In the genomic region with DNA sequence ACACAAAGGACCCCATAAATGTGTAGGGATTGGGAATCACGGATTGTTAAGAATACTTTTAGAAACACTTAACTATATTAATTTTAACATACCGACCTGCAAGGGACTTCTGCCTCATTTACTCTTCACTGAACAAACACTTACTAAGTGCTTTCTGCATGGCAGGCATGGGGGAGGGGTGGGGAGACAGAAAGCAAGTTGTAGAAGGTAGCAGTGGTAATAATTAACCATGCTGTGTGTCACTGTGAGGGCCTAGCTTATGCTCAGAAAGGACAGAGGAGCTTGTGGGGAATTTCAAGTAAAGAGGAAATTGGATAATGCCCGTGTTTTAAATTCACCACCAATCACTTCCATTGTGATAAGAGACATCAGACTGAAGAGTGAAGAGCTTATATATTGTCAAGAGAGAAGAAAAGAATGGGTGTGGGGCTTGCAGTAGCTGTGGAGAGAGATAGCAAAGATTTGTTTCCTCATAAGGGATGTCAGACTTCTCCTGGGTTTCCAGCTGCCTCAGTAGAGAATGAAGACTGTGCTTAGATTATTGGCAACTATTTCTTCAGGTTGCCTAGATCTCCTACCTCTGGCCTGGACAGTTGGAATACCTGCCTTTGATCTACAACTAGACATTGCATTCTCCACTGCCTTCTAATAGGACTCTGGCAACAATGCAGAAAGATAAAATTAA, we compare ENCODE assay signal across 15 mouse cellular contexts.
DNase-seq lines count a peak whose midpoint lies in the region; ATAC-seq and TF ChIP-seq lines count a peak whose summit lies in the region.
"Had no signal": no experiment of that assay in that cellular context is flagged by ENCODE, and none has a peak within 500 bp of the region (broad histone marks: within the 10 kb centered on the region; RNA-seq: fewer than 3 reads in every experiment).

No protein-coding gene starts in this region.

- H3K4me3 ChIP-seq in intestine, embryonic 16.5 days (ENCODE audit: low read length) = no peak overlapping the region
- no peak overlapping the region for H3K4me3 ChIP-seq in kidney, adult 2 months (ENCODE audit: insufficient read depth, low read depth, low read length)
- no peak overlapping the region for H3K4me3 ChIP-seq in stomach, embryonic 14.5 days (ENCODE audit: low read depth, low read length)
- no peak overlapping the region for H3K4me3 ChIP-seq in forebrain, embryonic 16.5 days (replicated peaks; ENCODE audit: low read length)
- H3K4me3 ChIP-seq: erythroblast, embryonic 14.5 days; heart, embryonic 12.5 days; neural tube, embryonic 12.5 days had no signal

- TF ChIP-seq POLR2A in kidney, adult 2 months (IDR thresholded peaks at IDR 0.05; ENCODE audit: low read depth, low read length) = no peak

- 35% methylated on average over 3 of the region's 3 CpGs for WGBS in intestine, embryonic 16.5 days
- WGBS in kidney, adult 2 months = 36% methylated on average over 3 of the region's 3 CpGs
- WGBS in stomach, embryonic 14.5 days = 42% methylated on average over 3 of the region's 3 CpGs
- WGBS in forebrain, embryonic 16.5 days = 55% methylated on average over 3 of the region's 3 CpGs

- no peak overlapping the region for H3K9ac ChIP-seq in intestine, embryonic 16.5 days (ENCODE audit: low read depth, low read length)
- H3K9ac ChIP-seq in stomach, embryonic 14.5 days (replicated peaks; ENCODE audit: low read depth, low read length) = no peak overlapping the region
- no peak overlapping the region for H3K9ac ChIP-seq in forebrain, embryonic 16.5 days (replicated peaks; ENCODE audit: low read depth, low read length)
- H3K9ac ChIP-seq: heart, embryonic 12.5 days; neural tube, embryonic 12.5 days had no signal

- no peak overlapping the region for H3K27ac ChIP-seq in intestine, embryonic 16.5 days (ENCODE audit: low read length)
- H3K27ac ChIP-seq in kidney, adult 2 months (ENCODE audit: insufficient read depth, low read depth, low read length) = peak overlapping the region; percentile 16; the same call in 1 of the 2 replicates
- no peak overlapping the region for H3K27ac ChIP-seq in stomach, embryonic 14.5 days (ENCODE audit: low read length)
- H3K27ac ChIP-seq in forebrain, embryonic 16.5 days (ENCODE audit: low read length) = no peak overlapping the region
- H3K27ac ChIP-seq: neural tube, embryonic 12.5 days had no signal

- H3K36me3 ChIP-seq in intestine, embryonic 16.5 days (ENCODE audit: control insufficient read depth, insufficient read depth, low read length) = no peaks in the 10 kb centered on the region
- H3K36me3 ChIP-seq in kidney, adult 2 months (ENCODE audit: control insufficient read depth, insufficient read depth, low read length) = no peaks in the 10 kb centered on the region
- H3K36me3 ChIP-seq in stomach, embryonic 14.5 days (ENCODE audit: control insufficient read depth, insufficient read depth, low read length) = no peaks in the 10 kb centered on the region
- no peaks in the 10 kb centered on the region for H3K36me3 ChIP-seq in forebrain, embryonic 16.5 days (ENCODE audit: control insufficient read depth, insufficient read depth)
- H3K36me3 ChIP-seq: heart, embryonic 12.5 days; neural tube, embryonic 12.5 days had no signal

- H3K9me3 ChIP-seq in intestine, embryonic 16.5 days (ENCODE audit: control insufficient read depth, low read length) = no peaks in the 10 kb centered on the region
- H3K9me3 ChIP-seq in stomach, embryonic 14.5 days (ENCODE audit: control insufficient read depth, low read depth, low read length) = no peaks in the 10 kb centered on the region
- H3K9me3 ChIP-seq in forebrain, embryonic 16.5 days (ENCODE audit: control insufficient read depth, low read length) = no peaks in the 10 kb centered on the region
- H3K9me3 ChIP-seq: heart, embryonic 12.5 days; neural tube, embryonic 12.5 days had no signal

- peak; percentile 80 for DNase-seq in kidney, adult 2 months
- DNase-seq in kidney, postnatal 36 days = peak; percentile 85 to 86
- DNase-seq in spleen, postnatal 4 days (ENCODE audit: low spot score in 2 of 2) = no peak
- DNase-seq in urinary bladder, postnatal 14 days (ENCODE audit: low spot score) = no peak
- DNase-seq: cerebellum, adult 9-10 months; gastrocnemius, postnatal 10 days; heart, postnatal 4 days; thymus, adult 2 months had no signal

- peak; percentile 95 for ATAC-seq in intestine, embryonic 16.5 days
- peak; percentile 76 for ATAC-seq in stomach, embryonic 14.5 days (ENCODE audit: insufficient number of reproducible peaks, insufficient read depth, low FRiP score, low read depth)
- no peak for ATAC-seq in forebrain, embryonic 16.5 days
- ATAC-seq: midbrain, embryonic 16.5 days had no signal

- H3K4me2 ChIP-seq in intestine, embryonic 16.5 days (ENCODE audit: low read depth, low read length) = no peak overlapping the region
- no peak overlapping the region for H3K4me2 ChIP-seq in stomach, embryonic 14.5 days (replicated peaks; ENCODE audit: low read depth, low read length)
- no peak overlapping the region for H3K4me2 ChIP-seq in forebrain, embryonic 16.5 days (ENCODE audit: low read length)
- H3K4me2 ChIP-seq: heart, embryonic 12.5 days; neural tube, embryonic 12.5 days had no signal

- H3K27me3 ChIP-seq in intestine, embryonic 16.5 days (replicated peaks; ENCODE audit: control insufficient read depth, insufficient read depth, low read length) = no peaks in the 10 kb centered on the region
- H3K27me3 ChIP-seq in kidney, adult 2 months (replicated peaks; ENCODE audit: control insufficient read depth, insufficient read depth, low read length) = no peaks in the 10 kb centered on the region
- no peaks in the 10 kb centered on the region for H3K27me3 ChIP-seq in stomach, embryonic 14.5 days (ENCODE audit: control insufficient read depth, insufficient read depth, low read length)
- no peaks in the 10 kb centered on the region for H3K27me3 ChIP-seq in forebrain, embryonic 16.5 days (replicated peaks; ENCODE audit: control insufficient read depth, insufficient read depth, low read length)
- H3K27me3 ChIP-seq: heart, embryonic 12.5 days; neural tube, embryonic 12.5 days had no signal

- no peaks in the 10 kb centered on the region for H3K4me1 ChIP-seq in intestine, embryonic 16.5 days (ENCODE audit: control insufficient read depth, insufficient read depth, low read length)
- H3K4me1 ChIP-seq in kidney, adult 2 months (ENCODE audit: control insufficient read depth, insufficient read depth, low read length) = peaks cover 3% of the 10 kb centered on the region
- H3K4me1 ChIP-seq in stomach, embryonic 14.5 days (ENCODE audit: control insufficient read depth, insufficient read depth, low read length) = no peaks in the 10 kb centered on the region
- no peaks in the 10 kb centered on the region for H3K4me1 ChIP-seq in forebrain, embryonic 16.5 days (replicated peaks; ENCODE audit: control insufficient read depth, insufficient read depth, low read length)
- H3K4me1 ChIP-seq: heart, embryonic 12.5 days; neural tube, embryonic 12.5 days had no signal

- no peak for TF ChIP-seq CTCF in kidney, adult 2 months (conservative IDR thresholded peaks at IDR 0.05; ENCODE audit: insufficient read depth, insufficient read length, low read depth, low read length)

Comparison
In these comparisons a context has a peak if more than half of its experiments do, and no peak if none do; other contexts are left out.
1. DNase-seq: peak in kidney, adult 2 months (single experiment) and kidney, postnatal 36 days (2 of 2); none in spleen, postnatal 4 days (0 of 2) and urinary bladder, postnatal 14 days (single experiment).